Mouse (Mus musculus) CH12.LX (cell line): ENCODE measurements around the gene Pde4b.

Source experiments
- CHD2 ChIP-seq: IDR thresholded peaks from 2 replicates; pipeline ENCODE4 v1.6.1; 2011; ENCODE audit warnings: low read length, improper control_type of control experiment
- CTCF ChIP-seq, 2 experiments: IDR thresholded peaks in 1 of 2; conservative IDR thresholded peaks in 1 of 2; 2 replicates each; pipeline ENCODE4 v1.5.1; 2011 to 2012; ENCODE audit warnings: low read depth in 2 of 2, low read length in 2 of 2, improper control_type of control experiment in 1 of 2, inconsistent platforms in 1 of 2, mild to moderate bottlenecking in 1 of 2, moderate library complexity in 1 of 2
- EP300 ChIP-seq: IDR thresholded peaks from 2 replicates; pipeline ENCODE4 v1.6.1; 2011; ENCODE audit warnings: low read length, improper control_type of control experiment
- ETS1 ChIP-seq: conservative IDR thresholded peaks from 2 replicates; pipeline ENCODE4 v1.6.1; 2012; ENCODE audit warnings: low read depth, mild to moderate bottlenecking, inconsistent platforms, low read length, improper control_type of control experiment, moderate library complexity
- NRF1 ChIP-seq: IDR thresholded peaks from 2 replicates; pipeline ENCODE4 v1.6.1; 2014; ENCODE audit warnings: low read depth, mild to moderate bottlenecking, inconsistent platforms, low read length, improper control_type of control experiment, moderate library complexity
- POLR2A ChIP-seq: IDR thresholded peaks from 2 replicates; pipeline ENCODE4 v1.6.1; 2011; ENCODE audit warnings: low read depth, mild to moderate bottlenecking, improper control_type of control experiment, low read length
- POLR2AphosphoS2 ChIP-seq: IDR thresholded peaks from 2 replicates; pipeline ENCODE4 v1.6.1; 2011; ENCODE audit warnings: low read depth, low read length, improper control_type of control experiment
- USF2 ChIP-seq: conservative IDR thresholded peaks from 2 replicates; pipeline ENCODE4 v1.6.1; 2011; ENCODE audit warnings: low read depth, low read length, improper control_type of control experiment
- ZC3H11A ChIP-seq: IDR thresholded peaks from 2 replicates; pipeline ENCODE4 v1.6.1; 2012; ENCODE audit warnings: low read depth, mild to moderate bottlenecking, inconsistent platforms, low read length, improper control_type of control experiment
- ZKSCAN1 ChIP-seq: IDR thresholded peaks from 2 replicates; pipeline ENCODE4 v1.6.1; 2012; ENCODE audit warnings: low read depth, inconsistent platforms, low read length, improper control_type of control experiment, borderline replicate concordance

- TF ChIP-seq NRF1 (no peak), POLR2AphosphoS2 (no peak), CHD2 (no peak), EP300 (no peak), POLR2A (no peak), ZC3H11A (no peak), USF2 (no peak), ETS1 (no peak), CTCF (conservative IDR thresholded peaks at IDR 0.05 in 1 of 2, IDR thresholded peaks at IDR 0.05 in 1 of 2; ENCODE audit: low read depth in 2 of 2, low read length in 2 of 2) (no peak), ZKSCAN1 (no peak)
Measured at GRCm38 (mm10) chr4:102573361-102573781, 486.0 kb downstream of the Pde4b start.
